Mouse (Mus musculus) hindbrain, embryonic 14.5 days (tissue): Measurements from ENCODE around the gene Gadd45g. TPM values are rescaled to one million over a fixed set of nuclear protein-coding genes. Genes with fewer than 3 reads are reported as not detected.
A peak's percentile ranks its signal among the peaks of the same experiment; 100 is the strongest.

ENCODE experiments used
- ATAC-seq: fragments of 200-750 bp; cut with Nextera tagmentation; 2 replicates; pipeline ENCODE4 v1.8.0; 2017; ENCODE audit warnings: moderate number of reproducible peaks, mild to moderate bottlenecking, moderate TSS enrichment, moderate library complexity; ENCODE audit not compliant: low FRiP score
- DNase-seq: peaks from one replicate; pipeline ENCODE4 v3.0.0-alpha.2; 2015; ENCODE audit warnings: low spot score
- H3K27ac ChIP-seq: fragments of 300-500 bp; sonication (generic); 2 replicates; pipeline ENCODE4 v1.5.1; 2014; ENCODE audit warnings: mild to moderate bottlenecking, moderate library complexity
- H3K27me3 ChIP-seq: fragments of 300-500 bp; sonication (generic); 2 replicates; pipeline ENCODE4 v1.6.1; 2014; ENCODE audit warnings: mild to moderate bottlenecking, low read length, mixed read lengths; ENCODE audit not compliant: control insufficient read depth, insufficient read depth
- H3K36me3 ChIP-seq: fragments of 300-500 bp; sonication (generic); replicated peaks from 2 replicates; pipeline ENCODE4 v1.6.1; 2014; ENCODE audit not compliant: control insufficient read depth, insufficient read depth
- H3K4me1 ChIP-seq: fragments of 300-500 bp; sonication (generic); replicated peaks from 2 replicates; pipeline ENCODE4 v1.6.1; 2014; ENCODE audit warnings: antibody characterized with exemption, low read length, mixed read lengths; ENCODE audit not compliant: control insufficient read depth, insufficient read depth
- H3K4me2 ChIP-seq: fragments of 300-500 bp; sonication (generic); replicated peaks from 2 replicates; pipeline ENCODE4 v1.6.1; 2014; ENCODE audit warnings: mild to moderate bottlenecking, moderate library complexity
- H3K4me3 ChIP-seq: fragments of 300-500 bp; sonication (generic); replicated peaks from 2 replicates; pipeline ENCODE4 v1.5.1; 2014; ENCODE audit warnings: mild to moderate bottlenecking, low read length
- H3K9ac ChIP-seq: fragments of 300-500 bp; sonication (generic); 2 replicates; pipeline ENCODE4 v1.6.1; 2014
- H3K9me3 ChIP-seq: fragments of 300-500 bp; sonication (generic); 2 replicates; pipeline ENCODE4 v1.6.1; 2016; ENCODE audit warnings: low read length; ENCODE audit not compliant: control insufficient read depth
- WGBS: fragments of 180-500 bp; shearing (Covaris S2); extraction: QIAGEN DNeasy Blood & Tissue Kit; methylation state at CpG from one replicate; pipeline ENCODE4 v1.1.7; 2014; 5-methylcytosine and 5-hydroxymethylcytosine counted together
- polyA plus RNA-seq: library from polyadenylated mRNA; unstranded; fragments of >200 nt; fragmentation: Nextera tagmentation; extraction: Ambion mirVana; gene quantifications from 2 replicates; pipeline ENCODE4 v1.2.1, GENCODE M21; 2014

Gene Gadd45g
- polyA plus RNA-seq, 1 experiment from 2014 or later = 43.6 TPM

DNA sequence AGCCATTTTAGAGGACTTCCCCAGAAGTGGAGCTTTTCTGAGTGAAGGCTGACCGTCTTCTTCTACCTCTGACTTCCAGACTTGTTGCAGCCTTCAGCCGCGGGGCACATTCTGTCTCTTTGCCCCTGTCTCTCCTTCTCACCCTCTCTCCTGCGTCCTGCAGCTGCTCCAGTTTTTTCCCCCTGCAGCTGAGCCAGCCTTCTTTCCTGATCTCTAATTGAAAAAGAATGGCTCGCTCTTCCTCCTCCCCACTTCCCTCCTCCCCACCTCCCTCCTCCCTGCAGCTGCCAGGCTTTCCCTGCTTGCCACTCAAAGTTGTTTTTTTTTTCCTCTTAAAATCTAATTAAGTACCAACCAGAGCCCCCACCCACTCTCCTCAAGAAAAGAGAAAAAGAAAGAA lies 4.3 kb upstream of the Gadd45g start:
- ATAC-seq (no peak), DNase-seq (no peak)
- no peak overlapping the region for H3K4me3 ChIP-seq
- no peak overlapping the region for H3K27ac ChIP-seq
- H3K9ac ChIP-seq = no peak overlapping the region
- WGBS = 5% methylated on average over 5 of the region's 5 CpGs
- H3K4me1 ChIP-seq = peaks cover 15% of the 10 kb centered on the region
- peak overlapping the region; percentile 23 for H3K4me2 ChIP-seq
- peaks cover 63% of the 10 kb centered on the region for H3K27me3 ChIP-seq
- no peaks in the 10 kb centered on the region for H3K36me3 ChIP-seq
- H3K9me3 ChIP-seq = no peaks in the 10 kb centered on the region

DNA sequence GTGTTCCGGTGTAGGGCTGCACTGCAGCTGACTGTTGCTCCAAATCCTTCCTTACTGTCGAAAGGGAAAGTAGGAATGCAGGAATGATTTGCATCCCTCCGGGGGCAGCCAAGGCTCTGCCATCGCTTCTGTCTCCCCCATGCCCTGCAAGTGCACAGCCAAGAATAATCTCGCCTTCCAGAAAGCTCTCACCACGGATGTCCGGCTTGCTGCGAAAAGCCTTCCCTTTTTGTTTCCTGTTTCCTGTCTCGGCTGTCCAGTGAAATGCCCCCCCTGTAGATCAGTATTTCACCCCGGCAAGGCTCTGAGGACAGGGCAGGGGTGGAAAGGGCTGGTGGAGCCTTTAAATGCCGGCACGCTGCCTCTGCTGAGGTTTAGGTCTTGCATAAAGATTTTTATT lies 3.7 kb upstream of the Gadd45g start:
- Histone ChIP-seq H3K36me3 (no peaks in the 10 kb centered on the region), H3K4me2 (peak overlapping the region; percentile 23; the same call in 1 of the 2 replicates), H3K27me3 (peaks cover 58% of the 10 kb centered on the region), H3K9ac (no peak overlapping the region), H3K27ac (no peak overlapping the region), H3K4me1 (peaks cover 16% of the 10 kb centered on the region), H3K9me3 (no peaks in the 10 kb centered on the region), H3K4me3 (no peak overlapping the region)
- ATAC-seq (no peak), DNase-seq (no peak)
- WGBS = 8% methylated on average over 12 of the region's 12 CpGs

DNA sequence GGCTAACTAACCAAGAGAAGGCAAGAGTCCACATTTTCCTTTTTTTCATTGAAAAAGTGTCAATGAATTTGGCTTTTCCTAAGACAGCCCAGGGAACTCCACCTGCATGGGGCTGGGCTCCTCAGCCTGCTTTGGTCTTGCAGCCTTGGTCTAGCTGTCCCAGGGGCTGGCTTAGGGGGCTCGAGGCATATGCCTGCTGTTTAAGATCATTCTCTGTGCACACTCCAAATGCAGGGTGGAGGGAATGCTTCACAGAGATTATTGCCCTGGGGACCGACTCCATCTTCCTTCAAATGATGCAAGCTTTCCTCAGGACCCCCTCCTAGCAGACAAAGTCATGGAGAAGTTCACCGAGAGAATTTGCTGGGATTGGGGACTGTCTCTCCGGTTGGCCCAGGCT lies 3.2 kb upstream of the Gadd45g start:
- Histone ChIP-seq H3K27ac (no peak overlapping the region), H3K36me3 (no peaks in the 10 kb centered on the region), H3K4me3 (no peak overlapping the region), H3K4me1 (peaks cover 22% of the 10 kb centered on the region), H3K9ac (no peak overlapping the region), H3K27me3 (peaks cover 53% of the 10 kb centered on the region), H3K9me3 (no peaks in the 10 kb centered on the region), H3K4me2 (no peak overlapping the region)
- 64% methylated on average over 4 of the region's 4 CpGs for WGBS
- no peak for DNase-seq
- ATAC-seq = no peak

DNA sequence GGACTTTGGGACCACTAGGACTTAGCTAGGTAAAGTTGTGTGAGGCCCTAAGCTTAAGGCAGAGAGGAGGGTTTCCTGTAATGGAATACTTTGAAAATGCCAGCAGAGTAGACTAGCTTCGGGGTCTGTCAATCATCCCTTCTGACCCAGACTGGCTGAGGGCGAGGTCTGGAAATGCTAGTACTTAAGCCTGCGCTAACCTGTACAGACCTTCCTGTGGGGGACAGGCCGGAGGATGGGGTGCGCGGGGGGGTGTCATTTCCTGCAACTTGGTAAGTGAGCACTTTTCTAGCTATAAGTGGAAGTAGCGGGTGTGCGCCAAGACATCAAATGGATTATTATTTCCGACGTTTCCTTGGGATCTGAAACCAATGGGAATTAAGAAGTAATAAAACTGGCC lies 2.4 kb upstream of the Gadd45g start:
- Histone ChIP-seq H3K9ac (no peak overlapping the region), H3K36me3 (no peaks in the 10 kb centered on the region), H3K27me3 (peaks cover 45% of the 10 kb centered on the region), H3K4me3 (no peak overlapping the region), H3K9me3 (no peaks in the 10 kb centered on the region), H3K4me1 (peaks cover 30% of the 10 kb centered on the region), H3K4me2 (no peak overlapping the region), H3K27ac (no peak overlapping the region)
- ATAC-seq (no peak), DNase-seq (no peak)
- 88% methylated on average over 10 of the region's 10 CpGs for WGBS

DNA sequence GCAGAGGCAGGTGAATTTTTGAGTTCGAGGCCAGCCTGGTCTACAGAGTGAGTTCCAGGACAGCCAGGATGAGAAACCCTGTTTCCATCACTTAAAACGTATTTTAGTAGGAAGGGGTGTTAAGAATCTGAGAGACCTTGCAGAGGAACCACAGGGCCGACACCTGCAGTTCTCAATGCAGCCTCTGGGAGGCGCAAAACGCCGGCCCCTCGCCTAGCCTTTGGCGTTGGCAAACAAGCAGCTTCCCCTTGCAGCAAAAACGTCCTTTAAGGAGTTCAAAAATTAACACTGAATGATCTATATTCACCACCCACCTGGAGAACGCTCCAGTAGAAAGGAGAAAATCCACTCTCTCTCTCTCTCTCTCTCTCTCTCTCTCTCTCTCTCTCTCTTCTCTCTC lies 1.8 kb upstream of the Gadd45g start:
- 17% methylated on average over 10 of the region's 10 CpGs for WGBS
- Histone ChIP-seq H3K27me3 (peaks cover 42% of the 10 kb centered on the region), H3K4me2 (no peak overlapping the region), H3K27ac (no peak overlapping the region), H3K4me3 (no peak overlapping the region), H3K36me3 (no peaks in the 10 kb centered on the region), H3K9ac (no peak overlapping the region), H3K4me1 (peaks cover 35% of the 10 kb centered on the region), H3K9me3 (no peaks in the 10 kb centered on the region)
- DNase-seq = peak; percentile 71
- no peak for ATAC-seq

DNA sequence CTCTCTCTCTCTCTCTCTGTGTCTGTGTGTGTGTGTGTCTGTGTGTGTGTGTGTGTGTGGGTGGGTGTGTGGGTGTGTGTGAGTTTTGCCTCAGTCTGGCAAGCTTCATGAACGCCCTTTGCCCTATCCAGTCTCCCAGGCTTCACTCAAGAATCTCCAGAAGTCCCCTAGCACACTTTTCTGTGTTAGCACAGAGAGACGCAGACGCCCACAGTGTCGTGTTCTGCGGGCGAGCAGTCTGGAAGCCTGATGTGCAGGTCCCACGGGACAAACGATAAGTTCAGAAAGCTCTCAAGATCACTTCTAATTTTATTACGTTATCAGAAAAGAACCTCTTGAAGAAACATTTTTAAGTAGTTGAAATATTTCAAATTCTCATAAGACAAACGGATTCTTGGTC lies 1.4 kb upstream of the Gadd45g start:
- H3K4me3 ChIP-seq = peak overlapping the region; percentile 42
- H3K4me2 ChIP-seq = peak overlapping the region; percentile 76
- H3K4me1 ChIP-seq = peaks cover 38% of the 10 kb centered on the region
- ATAC-seq (no peak), DNase-seq (peak; percentile 47)
- peak overlapping the region; percentile 50; the same call in 1 of the 2 replicates for H3K9ac ChIP-seq
- H3K27me3 ChIP-seq = peaks cover 38% of the 10 kb centered on the region
- 7% methylated on average over 10 of the region's 10 CpGs for WGBS
- H3K36me3 ChIP-seq = no peaks in the 10 kb centered on the region
- H3K27ac ChIP-seq = no peak overlapping the region
- H3K9me3 ChIP-seq = no peaks in the 10 kb centered on the region

DNA sequence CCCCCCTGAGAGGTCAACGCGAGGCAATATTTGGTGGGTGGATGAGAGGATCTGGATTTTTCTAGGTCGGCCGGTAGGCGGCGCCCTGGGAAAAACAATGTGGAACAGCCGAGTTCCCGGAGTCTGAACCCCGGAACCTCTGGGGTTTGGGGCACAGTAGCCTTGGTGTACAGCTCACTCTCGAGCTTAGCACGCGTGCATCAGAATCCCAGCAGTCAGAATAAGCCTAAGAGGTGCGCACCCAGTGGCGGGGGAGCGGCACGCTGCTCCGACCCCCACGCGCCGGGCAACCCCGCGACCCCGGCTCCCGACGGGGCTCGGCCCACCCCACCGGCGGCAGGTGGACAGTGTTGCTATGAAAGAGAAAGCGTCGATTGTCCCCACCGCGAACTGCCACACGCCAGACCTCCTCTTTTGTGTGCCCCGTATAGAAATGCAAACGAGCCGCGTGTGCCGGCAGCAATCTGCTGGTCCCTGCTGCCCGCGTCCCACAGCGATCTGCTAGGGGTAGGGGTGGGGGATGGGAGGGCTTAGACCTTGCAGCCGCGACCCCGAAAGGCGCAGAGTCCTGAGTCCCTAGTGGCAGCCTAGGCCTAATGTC lies 787 bp upstream of the Gadd45g start:
- Histone ChIP-seq H3K4me2 (peak overlapping the region; percentile 76), H3K9me3 (no peaks in the 10 kb centered on the region), H3K9ac (peak overlapping the region; percentile 50), H3K4me1 (peaks cover 38% of the 10 kb centered on the region), H3K27me3 (peaks cover 32% of the 10 kb centered on the region), H3K4me3 (peak overlapping the region; percentile 42), H3K27ac (peak overlapping the region; percentile 73), H3K36me3 (no peaks in the 10 kb centered on the region)
- under 1% methylated on average over 45 of the region's 45 CpGs for WGBS
- DNase-seq = peak; percentile 76
- peak; percentile 47 for ATAC-seq

DNA sequence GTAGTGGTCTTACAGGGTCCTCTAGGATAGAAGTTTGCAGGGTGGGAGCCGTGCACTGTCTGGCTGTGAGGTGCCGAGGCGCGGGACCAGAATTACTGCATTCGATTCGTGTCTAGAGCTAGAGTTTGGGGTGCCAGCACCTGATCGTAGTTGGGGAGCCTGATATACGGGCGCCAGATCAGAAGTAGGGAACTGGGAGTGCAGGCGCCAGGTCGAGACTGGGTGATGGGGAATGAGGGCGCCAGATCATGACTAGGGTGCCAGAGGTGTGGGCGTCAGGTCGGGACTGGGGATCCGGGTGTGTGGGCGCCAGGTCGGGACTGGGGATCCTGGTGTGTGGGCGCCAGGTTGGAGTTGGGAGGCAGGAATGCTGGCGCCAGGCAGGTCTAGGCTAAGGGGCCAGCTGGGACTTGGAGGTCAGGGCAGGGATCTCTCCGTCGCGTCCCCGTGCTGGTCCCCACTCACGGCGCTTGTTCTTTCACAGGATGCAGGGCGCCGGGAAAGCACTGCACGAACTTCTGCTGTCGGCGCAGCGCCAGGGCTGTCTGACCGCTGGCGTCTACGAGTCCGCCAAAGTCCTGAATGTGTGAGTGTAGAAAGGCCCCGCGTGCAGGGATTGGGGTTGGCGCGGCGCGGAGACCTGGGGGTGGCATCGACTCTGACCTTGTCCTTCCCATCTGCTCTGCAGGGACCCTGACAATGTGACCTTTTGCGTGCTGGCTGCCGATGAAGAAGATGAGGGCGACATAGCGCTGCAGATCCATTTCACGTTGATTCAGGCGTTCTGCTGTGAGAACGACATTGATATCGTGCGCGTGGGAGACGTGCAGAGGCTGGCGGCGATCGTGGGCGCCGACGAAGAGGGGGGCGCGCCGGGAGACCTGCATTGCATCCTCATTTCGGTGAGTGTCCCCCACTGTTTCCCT lies 653 bp downstream of the Gadd45g start:
- ATAC-seq (peak; percentile 21; the same call in 1 of the 2 replicates), DNase-seq (peak; percentile 65)
- Histone ChIP-seq H3K27me3 (peaks cover 22% of the 10 kb centered on the region), H3K4me2 (peak overlapping the region; percentile 76), H3K4me3 (peak overlapping the region; percentile 42), H3K36me3 (no peaks in the 10 kb centered on the region), H3K9ac (peak overlapping the region; percentile 76), H3K9me3 (no peaks in the 10 kb centered on the region), H3K27ac (peak overlapping the region; percentile 84), H3K4me1 (peaks cover 28% of the 10 kb centered on the region)
- WGBS = under 1% methylated on average over 63 of the region's 63 CpGs

DNA sequence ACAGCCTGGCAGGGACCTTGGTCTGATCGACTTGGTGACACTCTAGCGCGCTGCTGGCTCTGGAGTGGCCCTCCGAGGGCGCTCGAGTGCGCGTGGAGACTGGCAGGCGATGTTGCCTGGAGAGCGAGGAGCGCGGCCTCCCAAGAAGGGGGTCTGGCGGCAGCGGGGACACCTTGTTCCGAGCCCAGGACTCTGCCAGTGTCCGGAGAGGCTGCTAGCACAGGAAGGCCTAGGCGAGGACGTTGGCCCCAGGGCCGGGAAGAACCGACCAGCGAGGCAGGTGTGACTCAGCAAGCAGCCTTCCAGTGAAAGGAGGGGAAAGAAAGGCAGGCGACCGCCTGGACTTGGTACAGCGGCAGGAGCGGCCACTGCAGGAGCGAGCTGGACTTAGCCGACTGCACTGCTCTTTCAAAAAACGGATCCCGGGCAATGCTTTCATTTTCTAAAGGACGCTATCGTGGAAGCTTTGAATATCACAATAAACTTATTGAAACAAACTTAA lies 1.6 kb downstream of the Gadd45g start:
- H3K4me1 ChIP-seq = peaks cover 27% of the 10 kb centered on the region
- peak; percentile 27 for ATAC-seq
- H3K4me3 ChIP-seq = peak overlapping the region; percentile 42
- H3K27ac ChIP-seq = peak overlapping the region; percentile 84
- peak overlapping the region; percentile 76 for H3K9ac ChIP-seq
- peak overlapping the region; percentile 76 for H3K4me2 ChIP-seq
- no peaks in the 10 kb centered on the region for H3K9me3 ChIP-seq
- under 1% methylated on average over 31 of the region's 31 CpGs for WGBS
- peaks cover 17% of the 10 kb centered on the region for H3K27me3 ChIP-seq
- H3K36me3 ChIP-seq = no peaks in the 10 kb centered on the region
- peak; percentile 74 for DNase-seq
